Mouse (Mus musculus) stomach, embryonic 14.5 days (tissue): ENCODE measurements at regions not wholly inside any gene's neighbourhood (a gene's known extent, or its start where the extent isn't known, plus 50 kb on each side); places are given as distances from the start of the nearest gene placed in this dataset.

Experiments
- ATAC-seq: fragments of 200-750 bp; cut with Nextera tagmentation; 2 replicates; pipeline ENCODE4 v1.8.0; 2017; ENCODE audit warnings: low read depth, moderate TSS enrichment; ENCODE audit not compliant: insufficient number of reproducible peaks, insufficient read depth, low FRiP score
- H3K27ac ChIP-seq: fragments of 300-500 bp; sonication (generic); 2 replicates; pipeline ENCODE4 v1.5.1; 2014; ENCODE audit warnings: mild to moderate bottlenecking, low read length, moderate library complexity, mixed read lengths
- H3K27me3 ChIP-seq: fragments of 300-500 bp; sonication (generic); 2 replicates; pipeline ENCODE4 v1.6.1; 2014; ENCODE audit warnings: low read length, control low read depth, mixed read lengths; ENCODE audit not compliant: control insufficient read depth, insufficient read depth
- H3K36me3 ChIP-seq: fragments of 300-500 bp; sonication (generic); 2 replicates; pipeline ENCODE4 v1.6.1; 2014; ENCODE audit warnings: mild to moderate bottlenecking, control low read depth, low read length, moderate library complexity, mixed read lengths; ENCODE audit not compliant: control insufficient read depth, insufficient read depth
- H3K4me1 ChIP-seq: fragments of 300-500 bp; sonication (generic); 2 replicates; pipeline ENCODE4 v1.6.1; 2014; ENCODE audit warnings: low read length, control low read depth, mixed read lengths; ENCODE audit not compliant: control insufficient read depth, insufficient read depth
- H3K4me2 ChIP-seq: fragments of 300-500 bp; sonication (generic); replicated peaks from 2 replicates; pipeline ENCODE4 v1.6.1; 2014; ENCODE audit warnings: low read depth, low read length, control low read depth
- H3K4me3 ChIP-seq: fragments of 300-500 bp; sonication (generic); 2 replicates; pipeline ENCODE4 v1.5.1; 2014; ENCODE audit warnings: low read depth, low read length, control low read depth
- H3K9ac ChIP-seq: fragments of 300-500 bp; sonication (generic); replicated peaks from 2 replicates; pipeline ENCODE4 v1.6.1; 2014; ENCODE audit warnings: low read depth, mild to moderate bottlenecking, control low read depth, low read length, moderate library complexity, mixed read lengths
- H3K9me3 ChIP-seq: fragments of 300-500 bp; sonication (generic); 2 replicates; pipeline ENCODE4 v1.6.1; 2016; ENCODE audit warnings: low read depth, low read length, control low read depth; ENCODE audit not compliant: control insufficient read depth
- WGBS: fragments of 180-500 bp; shearing (Covaris S2); extraction: QIAGEN DNeasy Blood & Tissue Kit; methylation state at CpG from one replicate; pipeline ENCODE4 v1.1.7; 2014; 5-methylcytosine and 5-hydroxymethylcytosine counted together

DNA sequence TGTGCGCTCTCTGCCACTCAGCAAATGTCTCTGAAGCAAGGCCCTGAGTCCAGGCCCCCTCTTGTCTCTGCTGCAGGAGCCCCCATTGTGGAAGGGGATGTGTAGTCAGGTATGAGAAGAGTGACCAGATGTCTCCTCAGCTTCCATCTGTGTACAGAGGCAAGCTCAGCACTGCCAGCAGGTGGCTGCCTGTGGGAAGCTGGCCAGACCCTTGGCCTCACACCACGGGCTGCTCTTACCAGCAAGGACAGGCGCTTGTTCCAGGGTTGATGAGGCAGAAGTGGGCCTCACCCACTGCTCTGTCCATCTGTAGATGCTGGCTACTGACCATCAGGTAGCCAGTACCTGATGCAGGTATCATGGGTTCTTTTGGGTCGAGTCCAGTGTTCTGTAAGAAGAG is 69.4 kb upstream of the Hdac4 start:
- no peaks in the 10 kb centered on the region for H3K27me3 ChIP-seq
- H3K4me1 ChIP-seq, result no peaks in the 10 kb centered on the region
- no peak overlapping the region for H3K9ac ChIP-seq
- no peak overlapping the region for H3K4me2 ChIP-seq
- no peak overlapping the region for H3K4me3 ChIP-seq
- WGBS, result 72% methylated on average over 4 of the region's 4 CpGs
- no peak overlapping the region for H3K27ac ChIP-seq
- no peaks in the 10 kb centered on the region for H3K36me3 ChIP-seq
- no peak for ATAC-seq
- no peaks in the 10 kb centered on the region for H3K9me3 ChIP-seq

DNA sequence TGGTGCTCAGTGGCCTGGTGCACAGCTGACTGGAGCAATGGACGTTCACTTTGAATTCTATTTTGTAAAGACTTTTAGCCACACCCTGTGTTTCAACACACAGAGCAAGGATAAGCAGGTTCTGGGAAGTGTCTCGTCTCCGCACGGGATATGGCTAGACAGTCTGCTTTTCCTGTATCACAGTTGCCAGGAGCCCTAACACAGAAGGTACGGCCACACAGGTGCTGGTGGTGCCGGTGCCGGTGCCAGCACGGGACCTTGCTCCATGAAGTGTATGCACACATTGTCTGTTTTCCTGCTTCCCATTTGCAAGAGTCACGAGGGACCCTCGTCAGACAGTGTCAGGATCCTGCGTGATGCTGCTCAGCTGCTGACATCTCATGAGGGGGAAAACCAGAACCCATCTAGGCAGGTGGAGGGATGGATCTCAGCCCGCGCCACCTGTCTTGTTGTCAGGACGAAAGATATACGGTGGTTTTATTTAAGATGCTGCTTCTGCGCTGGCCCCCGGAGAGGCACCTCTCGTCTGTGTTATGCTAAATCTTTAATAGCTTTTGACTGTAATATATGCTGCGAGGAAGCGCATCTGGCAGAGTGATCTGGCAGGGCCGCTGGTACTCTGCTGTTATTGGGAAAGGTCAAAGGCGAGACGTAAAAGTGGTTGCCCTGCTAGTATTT is 64.4 kb upstream of the Hdac4 start:
- H3K27ac ChIP-seq, result no peak overlapping the region
- H3K4me2 ChIP-seq, result no peak overlapping the region
- H3K27me3 ChIP-seq, result no peaks in the 10 kb centered on the region
- no peak for ATAC-seq
- H3K36me3 ChIP-seq, result no peaks in the 10 kb centered on the region
- H3K4me1 ChIP-seq, result 0 out of 2 replicates have a peak, but pooled peaks cover 3% of the 10 kb centered on the region
- no peak overlapping the region for H3K9ac ChIP-seq
- H3K9me3 ChIP-seq, result no peaks in the 10 kb centered on the region
- WGBS, result 50% methylated on average over 23 of the region's 23 CpGs
- H3K4me3 ChIP-seq, result no peak overlapping the region

DNA sequence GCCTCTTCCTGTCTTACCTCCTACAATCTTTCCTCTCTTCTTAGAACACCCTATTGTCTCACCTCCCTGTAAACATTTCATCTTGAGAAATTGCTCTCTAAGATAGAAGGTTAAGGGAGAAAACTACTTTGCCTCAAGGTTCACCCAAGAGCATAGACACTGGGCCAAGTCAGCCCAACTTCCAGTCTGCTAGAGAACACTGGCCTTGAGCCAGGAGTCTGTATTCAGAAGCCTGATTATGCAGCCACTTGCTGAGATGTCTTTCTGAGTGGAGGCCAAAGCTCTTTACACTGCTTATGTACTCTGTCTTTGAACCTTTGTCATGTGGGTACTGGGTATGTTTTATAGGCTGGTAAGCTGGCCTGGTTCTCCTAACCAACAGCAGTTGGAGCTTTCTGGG is 62.5 kb upstream of the Hdac4 start:
- no peak overlapping the region for H3K4me3 ChIP-seq
- no peaks in the 10 kb centered on the region for H3K36me3 ChIP-seq
- no peak for ATAC-seq
- no peaks in the 10 kb centered on the region for H3K9me3 ChIP-seq
- 0 out of 2 replicates have a peak, but pooled peaks cover 3% of the 10 kb centered on the region for H3K4me1 ChIP-seq
- no peaks in the 10 kb centered on the region for H3K27me3 ChIP-seq
- no peak overlapping the region for H3K9ac ChIP-seq
- H3K4me2 ChIP-seq, result no peak overlapping the region
- no peak overlapping the region for H3K27ac ChIP-seq

DNA sequence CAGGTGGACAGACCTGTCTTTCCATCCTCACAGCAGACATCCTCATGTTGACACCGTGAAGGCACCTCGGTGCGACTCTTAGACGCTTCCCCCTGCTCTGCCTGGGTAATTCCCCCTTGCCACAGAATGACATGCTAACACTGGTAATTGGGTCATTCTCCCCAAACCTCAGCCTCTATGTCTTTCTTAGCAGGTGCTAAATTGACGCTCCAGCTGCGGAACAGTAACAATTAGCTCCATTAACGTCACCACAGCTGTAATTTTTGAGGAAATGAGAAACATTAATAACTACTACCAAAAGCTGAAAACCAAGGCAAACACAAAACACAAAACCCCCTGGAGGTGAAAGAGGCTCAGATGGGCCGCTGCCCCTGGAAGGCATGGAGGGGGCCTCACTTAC is 57.6 kb upstream of the Hdac4 start:
- Histone ChIP-seq H3K9ac (no peak overlapping the region), H3K4me1 (no peaks in the 10 kb centered on the region), H3K27me3 (no peaks in the 10 kb centered on the region), H3K36me3 (no peaks in the 10 kb centered on the region), H3K9me3 (no peaks in the 10 kb centered on the region), H3K27ac (no peak overlapping the region), H3K4me2 (no peak overlapping the region), H3K4me3 (no peak overlapping the region)
- ATAC-seq, result no peak
- 81% methylated on average over 8 of the region's 8 CpGs for WGBS

DNA sequence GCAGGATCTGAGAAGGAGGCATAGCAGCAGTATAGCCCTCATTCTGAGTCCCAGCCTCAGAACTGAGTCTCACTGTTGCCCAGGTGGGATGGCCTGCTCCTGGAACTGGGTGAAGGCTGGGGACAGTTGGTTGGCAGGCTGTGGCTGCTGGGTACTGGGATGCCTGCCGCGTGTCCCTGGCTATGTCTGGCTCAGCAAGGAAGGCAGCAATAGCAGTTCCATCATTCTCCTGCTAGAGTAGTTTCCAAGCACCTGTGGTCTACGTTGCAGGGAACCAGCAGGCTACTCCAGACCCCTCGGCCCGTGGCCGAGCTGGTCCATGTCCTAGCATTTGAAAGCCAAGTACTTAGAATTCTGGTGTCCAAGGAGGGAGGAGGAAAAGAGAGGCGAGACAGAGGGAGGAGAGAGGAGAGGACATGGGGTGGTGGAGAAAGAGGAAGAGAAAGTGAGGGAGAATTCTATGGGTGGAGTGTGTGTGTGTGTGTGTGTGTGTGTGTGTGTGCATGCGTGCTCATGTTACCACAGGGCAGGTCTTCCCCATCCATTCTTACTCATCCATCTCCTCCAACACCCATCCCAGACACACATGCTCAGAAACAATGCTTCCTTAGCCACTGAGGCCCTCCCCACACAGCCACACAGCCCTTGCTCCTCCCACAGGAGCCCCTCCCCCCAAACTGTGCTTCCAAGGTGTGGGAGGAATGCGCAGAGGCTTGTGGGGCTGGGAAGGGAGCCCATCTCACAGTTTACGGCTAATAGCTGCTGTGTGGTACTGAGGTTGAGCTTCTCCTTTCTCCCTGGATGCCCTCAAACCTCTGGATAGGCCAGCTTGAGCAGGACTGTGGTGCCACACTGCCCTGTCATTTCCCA is 55.3 kb upstream of the Hdac4 start:
- no peaks in the 10 kb centered on the region for H3K27me3 ChIP-seq
- H3K4me3 ChIP-seq, result no peak overlapping the region
- no peaks in the 10 kb centered on the region for H3K4me1 ChIP-seq
- H3K27ac ChIP-seq, result no peak overlapping the region
- H3K36me3 ChIP-seq, result no peaks in the 10 kb centered on the region
- no peak for ATAC-seq
- H3K4me2 ChIP-seq, result no peak overlapping the region
- no peak overlapping the region for H3K9ac ChIP-seq
- H3K9me3 ChIP-seq, result no peaks in the 10 kb centered on the region
- WGBS, result 66% methylated on average over 10 of the region's 10 CpGs
